Mouse (Mus musculus) olfactory bulb, adult 2 months (tissue): Measurements from ENCODE around the gene Mapk13. TPM values are rescaled to one million over a fixed set of nuclear protein-coding genes. Genes with fewer than 3 reads are reported as not detected.

ENCODE experiments used
- H3K27ac ChIP-seq: fragments of 200-500 bp; 2 replicates; pipeline ENCODE4 v1.5.1; 2012; ENCODE audit warnings: low read depth, low read length; ENCODE audit not compliant: insufficient read depth
- H3K4me1 ChIP-seq: fragments of 200-500 bp; 2 replicates; pipeline ENCODE4 v1.6.1; 2012; ENCODE audit warnings: low read length; ENCODE audit not compliant: control insufficient read depth, insufficient read depth
- H3K4me3 ChIP-seq: fragments of 200-500 bp; 2 replicates; pipeline ENCODE4 v1.5.1; 2012; ENCODE audit warnings: mild to moderate bottlenecking, low read depth, low read length, moderate library complexity; ENCODE audit not compliant: insufficient read depth
- CTCF ChIP-seq: fragments of 200-500 bp; IDR thresholded peaks from 2 replicates; pipeline ENCODE4 v1.5.1; 2012; ENCODE audit warnings: low read depth, mild to moderate bottlenecking, low read length, moderate library complexity; ENCODE audit not compliant: insufficient read depth
- POLR2A ChIP-seq: fragments of 200-500 bp; IDR thresholded peaks from 2 replicates; pipeline ENCODE4 v1.6.1; 2012; ENCODE audit warnings: mild to moderate bottlenecking, low read depth, low read length, moderate library complexity; ENCODE audit not compliant: insufficient read depth
- WGBS: fragments of 180-500 bp; shearing (Covaris S2); methylation state at CpG from one replicate; pipeline ENCODE4 v1.1.7; 2018; 5-methylcytosine and 5-hydroxymethylcytosine counted together
- polyA plus RNA-seq: library from polyadenylated mRNA; stranded (reverse); fragments of >200 nt; gene quantifications from 2 replicates; pipeline ENCODE4 v1.2.4, GENCODE M21; 2012; ENCODE audit warnings: low replicate concordance; ENCODE audit not compliant: missing spikeins, insufficient read depth, insufficient read length

Gene Mapk13
- polyA plus RNA-seq, 1 experiment: not detected

DNA sequence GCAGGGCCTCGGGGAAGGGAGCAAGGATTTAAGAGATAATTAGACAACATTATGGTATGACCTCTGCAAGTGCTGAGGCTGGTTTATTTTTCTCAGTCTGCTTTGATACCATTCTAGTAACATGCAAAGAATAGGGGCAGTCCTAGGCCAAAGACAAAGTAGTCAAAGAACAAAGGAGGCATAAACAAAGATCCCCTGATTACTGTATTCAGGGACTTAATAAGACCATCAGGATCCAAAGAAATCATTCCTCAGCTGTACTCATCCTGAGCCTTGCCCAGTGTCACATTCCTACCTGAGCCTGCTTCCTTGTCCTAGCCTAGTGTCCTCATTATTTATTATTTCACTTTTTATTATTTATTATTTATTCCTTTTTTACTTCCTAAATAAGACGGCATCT, 51.1 kb downstream of the Mapk13 start:
- Histone ChIP-seq H3K27ac (no peak overlapping the region), H3K4me1 (peaks cover 6% of the 10 kb centered on the region; the same call in 1 of the 2 replicates), H3K4me3 (no peak overlapping the region)
- WGBS: 54% methylated on average over 2 of the region's 2 CpGs
- no peak for TF ChIP-seq POLR2A
- no peak for TF ChIP-seq CTCF

DNA sequence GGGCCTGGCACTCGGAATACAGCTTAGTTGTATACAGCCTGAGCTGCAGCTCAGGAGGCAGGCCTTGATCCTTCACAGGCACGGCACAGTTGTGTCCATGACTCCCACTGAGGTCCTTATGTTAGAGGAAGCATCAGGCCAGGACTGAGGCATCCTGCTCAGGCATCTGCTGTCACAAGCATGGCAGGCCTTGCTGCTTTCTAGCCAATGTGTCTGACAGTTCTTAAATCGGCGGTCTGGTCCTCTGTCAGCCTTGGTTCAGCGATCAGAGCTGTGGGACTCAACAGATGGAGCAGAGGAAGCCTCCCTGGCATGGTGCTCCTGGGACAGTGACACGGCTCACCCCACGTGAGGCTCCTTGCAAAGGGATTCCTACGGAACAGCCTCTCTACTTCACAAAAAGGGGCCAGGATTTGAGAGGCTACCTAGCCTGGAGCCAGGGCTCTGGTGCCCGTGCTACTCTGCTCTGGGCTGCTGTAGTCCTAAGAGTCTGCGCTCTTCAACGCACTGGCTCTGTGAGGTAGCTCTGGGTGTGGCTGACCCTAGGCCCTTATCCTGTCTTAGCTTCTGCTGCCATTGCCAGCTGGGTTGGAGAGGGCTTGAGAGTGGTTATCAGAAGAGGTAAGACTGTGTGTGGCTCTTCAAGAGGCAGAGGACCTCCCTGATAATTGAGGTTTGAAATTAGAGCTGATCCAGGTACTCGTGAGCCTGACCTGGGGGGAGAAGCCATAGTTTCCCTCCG, 54.1 kb downstream of the Mapk13 start:
- TF ChIP-seq POLR2A (no peak), CTCF (no peak)
- Histone ChIP-seq H3K27ac (no peak overlapping the region), H3K4me3 (no peak overlapping the region), H3K4me1 (peaks cover 6% of the 10 kb centered on the region; the same call in 1 of the 2 replicates)
- WGBS: 92% methylated on average over 13 of the region's 13 CpGs

DNA sequence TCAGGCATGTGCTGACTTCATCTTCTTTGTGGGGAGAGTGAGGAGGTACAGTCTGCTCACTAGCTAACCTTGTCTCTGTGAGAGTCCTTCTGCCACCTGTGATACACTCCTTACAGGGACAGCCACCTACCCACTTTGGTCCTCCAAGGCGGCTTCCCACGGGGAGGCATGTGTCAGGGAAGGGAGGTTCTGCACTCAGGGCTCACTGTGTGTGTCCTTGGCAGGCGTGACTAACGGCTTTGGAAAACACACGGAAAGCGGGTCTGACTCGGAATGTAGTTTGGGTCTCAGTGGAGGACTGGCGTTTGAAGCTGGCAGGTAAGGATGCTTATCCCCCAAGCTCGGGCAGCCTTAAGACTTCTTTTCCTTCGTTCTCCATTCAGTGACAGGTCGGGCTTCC, 54.7 kb downstream of the Mapk13 start:
- peaks cover 6% of the 10 kb centered on the region; the same call in 1 of the 2 replicates for H3K4me1 ChIP-seq
- no peak overlapping the region for H3K27ac ChIP-seq
- WGBS: 87% methylated on average over 11 of the region's 11 CpGs
- no peak overlapping the region for H3K4me3 ChIP-seq
- TF ChIP-seq POLR2A (no peak), CTCF (no peak)

DNA sequence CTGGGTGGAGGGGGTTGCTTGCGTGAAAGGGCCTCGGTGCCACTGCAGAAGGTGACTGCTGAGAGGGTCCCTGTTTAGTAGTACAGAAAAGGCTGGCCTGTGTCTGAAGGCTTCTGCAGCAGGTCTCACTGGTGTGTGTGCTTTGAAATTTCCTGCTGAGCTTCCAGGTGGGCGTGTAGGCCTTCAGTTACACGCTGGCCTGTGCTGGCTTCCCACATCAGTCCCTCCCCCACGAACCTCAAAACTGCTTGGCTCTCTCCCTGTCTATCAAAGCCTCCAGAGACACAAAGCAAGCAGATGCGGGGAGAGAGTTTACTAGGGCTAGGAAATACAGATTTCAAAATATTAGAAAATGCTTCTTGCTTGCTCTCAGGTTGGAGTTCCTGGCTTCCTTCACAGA, 55.8 kb downstream of the Mapk13 start:
- H3K4me1 ChIP-seq: peaks cover 6% of the 10 kb centered on the region; the same call in 1 of the 2 replicates
- 70% methylated on average over 6 of the region's 6 CpGs for WGBS
- TF ChIP-seq CTCF: no peak
- TF ChIP-seq POLR2A: no peak
- H3K4me3 ChIP-seq: no peak overlapping the region
- no peak overlapping the region for H3K27ac ChIP-seq

DNA sequence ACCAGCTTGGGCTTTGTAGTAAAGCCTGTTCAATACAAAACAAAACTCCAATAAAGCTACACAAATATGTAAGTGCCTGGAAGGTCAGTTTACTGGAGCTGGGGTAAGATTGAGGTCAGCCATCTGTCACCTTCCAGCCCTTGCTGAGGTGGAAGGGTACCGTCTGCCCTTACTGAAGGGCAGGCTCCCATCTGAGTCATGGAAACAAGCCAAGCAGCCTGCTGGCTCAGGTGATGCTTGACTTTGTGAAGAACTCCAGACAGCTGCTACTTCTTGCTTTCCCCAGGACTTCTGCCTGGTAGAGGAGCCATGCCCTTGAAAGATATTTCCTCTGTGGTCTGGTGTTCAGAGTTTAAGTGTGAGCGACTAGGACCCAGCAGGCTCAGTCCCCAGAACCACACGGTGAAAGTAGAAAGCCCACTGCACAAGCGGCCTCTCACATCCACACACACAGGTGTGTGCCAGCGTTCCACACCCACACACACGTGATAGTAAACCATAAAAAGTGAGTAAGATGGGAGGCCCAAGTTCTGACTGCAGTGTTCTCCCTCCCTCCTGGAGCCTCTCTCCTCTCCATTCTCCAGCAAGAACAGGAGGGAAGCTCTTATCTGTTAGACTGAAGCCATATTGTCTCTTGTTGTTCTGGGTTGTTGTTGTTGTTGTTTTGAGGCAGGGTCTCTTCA, 56.4 kb downstream of the Mapk13 start:
- 84% methylated on average over 6 of the region's 6 CpGs for WGBS
- Histone ChIP-seq H3K4me1 (peaks cover 6% of the 10 kb centered on the region; the same call in 1 of the 2 replicates), H3K27ac (no peak overlapping the region), H3K4me3 (no peak overlapping the region)
- no peak for TF ChIP-seq CTCF
- TF ChIP-seq POLR2A: no peak

DNA sequence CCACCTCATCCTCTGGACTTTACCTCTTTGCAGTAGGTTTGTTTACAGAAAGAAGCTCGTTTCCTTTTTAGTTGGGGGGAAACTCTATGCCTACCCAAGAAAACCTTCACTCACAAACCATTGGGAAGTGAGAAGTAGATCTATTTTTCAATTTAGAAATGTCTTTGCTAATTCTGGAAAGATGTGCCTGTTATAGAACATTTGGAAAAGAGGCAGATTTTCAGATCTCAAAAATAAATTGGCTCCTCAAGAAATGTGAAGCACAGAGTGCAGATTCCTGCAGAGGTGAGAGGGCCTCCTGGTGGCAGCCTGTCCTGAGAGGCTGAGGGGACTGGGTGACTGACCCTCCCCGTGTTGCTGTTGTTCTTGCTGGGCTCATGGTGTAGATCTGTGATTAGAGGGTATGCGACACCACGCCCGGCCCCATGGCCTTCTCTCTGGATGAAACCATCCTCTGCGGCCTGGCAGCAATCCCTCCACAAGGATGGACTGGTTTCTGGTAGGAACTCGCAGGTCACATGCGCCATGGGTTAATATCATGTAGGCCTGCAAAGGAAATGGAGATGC, 58.7 kb downstream of the Mapk13 start:
- 93% methylated on average over 8 of the region's 8 CpGs for WGBS
- peaks cover 6% of the 10 kb centered on the region; the same call in 1 of the 2 replicates for H3K4me1 ChIP-seq
- H3K27ac ChIP-seq: no peak overlapping the region
- TF ChIP-seq POLR2A (no peak), CTCF (no peak)
- H3K4me3 ChIP-seq: no peak overlapping the region

DNA sequence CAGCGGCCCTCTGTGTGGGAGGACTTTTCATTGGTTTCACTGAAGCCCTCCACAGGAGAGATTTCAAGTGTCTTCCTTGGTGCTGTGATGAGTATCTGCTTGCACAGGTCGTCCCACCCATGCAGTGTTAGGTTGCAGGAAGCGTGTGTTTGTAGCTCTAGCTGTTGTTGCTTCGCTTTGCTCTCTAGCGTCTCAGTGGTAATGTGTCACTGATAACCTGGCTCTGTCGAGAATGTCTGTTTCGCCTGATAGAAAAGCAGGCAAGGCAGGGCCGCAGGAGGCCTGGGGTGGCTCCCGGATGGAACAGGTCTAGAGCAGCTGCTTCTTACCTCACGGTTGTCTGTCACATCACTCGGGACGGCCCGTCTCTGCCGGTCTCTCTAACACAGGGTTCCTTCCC, 60.0 kb downstream of the Mapk13 start:
- Histone ChIP-seq H3K27ac (no peak overlapping the region), H3K4me3 (no peak overlapping the region), H3K4me1 (peaks cover 6% of the 10 kb centered on the region; the same call in 1 of the 2 replicates)
- TF ChIP-seq POLR2A (no peak), CTCF (no peak)
- WGBS: 89% methylated on average over 14 of the region's 14 CpGs

Other genes with a start within 250 kb of the Mapk13 start
- not detected in 2 replicates for gene Armc12, start 238.5 kb upstream of the Mapk13 start, polyA plus RNA-seq
- not detected in 2 replicates for gene Clpsl2, start 219.9 kb upstream of the Mapk13 start, polyA plus RNA-seq
- gene Clps, start 208.5 kb upstream of the Mapk13 start, polyA plus RNA-seq: not detected in 2 replicates
- not detected in 2 replicates for gene Lhfpl5, start 193.7 kb upstream of the Mapk13 start, polyA plus RNA-seq
- gene Srpk1, start 146.6 kb upstream of the Mapk13 start, polyA plus RNA-seq: 455 TPM in 1 of 2 replicates, not detected in the other
- gene Slc26a8, start 79.1 kb upstream of the Mapk13 start, polyA plus RNA-seq: not detected in 2 replicates
- not detected in 2 replicates for gene Mapk14, start 78.0 kb upstream of the Mapk13 start, polyA plus RNA-seq
- gene AC170998.1, start 43.2 kb upstream of the Mapk13 start, polyA plus RNA-seq: not detected in 2 replicates
- gene Brpf3, start 31.8 kb downstream of the Mapk13 start, polyA plus RNA-seq: not detected in 2 replicates
- not detected in 2 replicates for gene Pnpla1, start 89.1 kb downstream of the Mapk13 start, polyA plus RNA-seq
- gene 4930539E08Rik, start 146.0 kb downstream of the Mapk13 start, polyA plus RNA-seq: not detected in 2 replicates
- not detected in 2 replicates for gene Pxt1, start 174.5 kb downstream of the Mapk13 start, polyA plus RNA-seq
- gene Kctd20, start 182.7 kb downstream of the Mapk13 start, polyA plus RNA-seq: not detected in 2 replicates
- 164 and 189 TPM in 2 replicates for gene Stk38, start 238.7 kb downstream of the Mapk13 start, polyA plus RNA-seq